Mouse (Mus musculus): Measurements from ENCODE around the gene Map3k9.

Gene Map3k9

GRCm38 (mm10) chr12:81781105-81781909, at the start of gene Map3k9:
Gene Map3k9 (minus strand): TSS chr12:81781175.
- DNase-seq: peak; percentile 96

- no peak for DNase-seq
These were observed 47.4 kb upstream of the Map3k9 start for GRCm38 (mm10) chr12:81828355-81828754.

GRCm38 (mm10) chr12:81822778-81823480, 42.0 kb upstream of the Map3k9 start:
- no peak for DNase-seq

- DNase-seq: no peak
These were observed 41.2 kb upstream of the Map3k9 start for GRCm38 (mm10) chr12:81822176-81822575.

GRCm38 (mm10) chr12:81820700-81821099, 39.7 kb upstream of the Map3k9 start:
- DNase-seq: no peak

- DNase-seq: peak; percentile 67
These were observed 36.1 kb upstream of the Map3k9 start for GRCm38 (mm10) chr12:81817126-81817505.

GRCm38 (mm10) chr12:81816330-81817125, 35.6 kb upstream of the Map3k9 start:
- peak; percentile 56 for DNase-seq

- DNase-seq: no peak
These were observed 33.8 kb upstream of the Map3k9 start for GRCm38 (mm10) chr12:81814742-81815141.

- no peak for DNase-seq
These were observed 29.4 kb upstream of the Map3k9 start for GRCm38 (mm10) chr12:81810417-81810816.

- peak; percentile 5 for DNase-seq
These were observed 27.6 kb upstream of the Map3k9 start for GRCm38 (mm10) chr12:81808596-81808995.

- DNase-seq: no peak
These were observed 27.0 kb upstream of the Map3k9 start for GRCm38 (mm10) chr12:81807953-81808352.

GRCm38 (mm10) chr12:81807529-81807837, 26.5 kb upstream of the Map3k9 start:
- no peak for DNase-seq

- peak; percentile 60 for DNase-seq
These were observed 26.0 kb upstream of the Map3k9 start for GRCm38 (mm10) chr12:81806759-81807528.

GRCm38 (mm10) chr12:81806114-81806513, 25.1 kb upstream of the Map3k9 start:
- no peak for DNase-seq

GRCm38 (mm10) chr12:81803803-81804202, 22.8 kb upstream of the Map3k9 start:
- peak; percentile 35 for DNase-seq

- DNase-seq: no peak
These were observed 22.0 kb upstream of the Map3k9 start for GRCm38 (mm10) chr12:81803016-81803415.

GRCm38 (mm10) chr12:81801134-81801533, 20.2 kb upstream of the Map3k9 start:
- no peak for DNase-seq

GRCm38 (mm10) chr12:81796541-81796940, 15.6 kb upstream of the Map3k9 start:
- peak; percentile 81 for DNase-seq

GRCm38 (mm10) chr12:81792511-81793218, 11.7 kb upstream of the Map3k9 start:
- no peak for DNase-seq

- DNase-seq: peak; percentile 17
These were observed 8.5 kb upstream of the Map3k9 start for GRCm38 (mm10) chr12:81789499-81789898.

GRCm38 (mm10) chr12:81788672-81789084, 7.7 kb upstream of the Map3k9 start:
- DNase-seq: peak; percentile 91

GRCm38 (mm10) chr12:81787262-81787661, 6.3 kb upstream of the Map3k9 start:
- DNase-seq: no peak

All from embryo, embryonic 11 days (tissue).